Mouse (Mus musculus) heart, adult 2 months (tissue): ENCODE data around the gene Hs6st1. TPM values are rescaled to one million over a fixed set of nuclear protein-coding genes. Genes with fewer than 3 reads are reported as not detected.

Experiments
- DNase-seq, 2 experiments: peaks; one replicate each; pipeline ENCODE4 v3.0.0; 2021
- H3K27ac ChIP-seq: fragments of 200-600 bp; 2 replicates; pipeline ENCODE4 v1.8.1; 2022
- H3K27me3 ChIP-seq: fragments of 200-500 bp; 2 replicates; pipeline ENCODE4 v1.6.1; 2012; ENCODE audit warnings: mild to moderate bottlenecking, low read length, inconsistent platforms, mixed read lengths; ENCODE audit not compliant: control insufficient read depth, insufficient read depth
- H3K36me3 ChIP-seq: fragments of 200-500 bp; 2 replicates; pipeline ENCODE4 v1.6.1; 2012; ENCODE audit warnings: low read length, inconsistent platforms; ENCODE audit not compliant: control insufficient read depth, insufficient read depth
- H3K4me1 ChIP-seq: fragments of 200-500 bp; 2 replicates; pipeline ENCODE4 v1.6.1; 2011; ENCODE audit warnings: low read length; ENCODE audit not compliant: control insufficient read depth, insufficient read depth
- H3K4me3 ChIP-seq: fragments of 200-600 bp; 2 replicates; pipeline ENCODE4 v1.8.1; 2022
- H3K79me2 ChIP-seq: fragments of 200-500 bp; replicated peaks from 2 replicates; pipeline ENCODE4 v1.6.1; 2012; ENCODE audit warnings: mild to moderate bottlenecking, inconsistent platforms, low read length, moderate library complexity, mixed read lengths; ENCODE audit not compliant: control insufficient read depth, insufficient read depth
- H3K9ac ChIP-seq: fragments of 200-500 bp; 2 replicates; pipeline ENCODE4 v1.6.1; 2012; ENCODE audit warnings: low read depth, mild to moderate bottlenecking, control low read depth, inconsistent platforms, low read length, mixed read lengths
- CTCF ChIP-seq: fragments of 200-600 bp; IDR thresholded peaks from 2 replicates; pipeline ENCODE4 v1.8.1; 2022; ENCODE audit warnings: antibody characterized with exemption, mild to moderate bottlenecking, moderate library complexity
- EP300 ChIP-seq: fragments of 200-500 bp; IDR thresholded peaks from 2 replicates; pipeline ENCODE4 v1.6.1; 2011; ENCODE audit warnings: low read depth, low read length, control low read depth; ENCODE audit not compliant: insufficient read depth
- POLR2A ChIP-seq: fragments of 200-500 bp; IDR thresholded peaks from 2 replicates; pipeline ENCODE4 v1.6.1; 2011; ENCODE audit warnings: mild to moderate bottlenecking, low read depth, low read length, control low read depth; ENCODE audit not compliant: insufficient read depth
- WGBS: fragments of 180-500 bp; shearing (Covaris S2); methylation state at CpG from one replicate; pipeline ENCODE4 v1.1.7; 2018; 5-methylcytosine and 5-hydroxymethylcytosine counted together
- intact Hi-C: fragments of 180-260 bp; cut with DNase I; formaldehyde crosslinking; loops from one replicate; pipeline ENCODE4 v1.15.1; 2025
- polyA plus RNA-seq: library from polyadenylated mRNA; depleted of rRNA; stranded (reverse); fragments of >200 nt; gene quantifications from 2 replicates; pipeline ENCODE4 v1.2.3, GENCODE M21; 2012
- total RNA-seq, 2 experiments: library from RNA; stranded (reverse); gene quantifications; 2 replicates each; pipeline ENCODE4 v1.2.3; 2021

The Hs6st1 gene
- total and polyA plus RNA-seq, 3 experiments, result 22.8 to 25.3 (median 23.0) TPM

GRCm38 (mm10) chr1:36062826-36063640, 5.2 kb upstream of the Hs6st1 start:
- Histone ChIP-seq H3K79me2 (no peaks in the 10 kb centered on the region), H3K9ac (no peak overlapping the region), H3K4me3 (no peak overlapping the region), H3K36me3 (no peaks in the 10 kb centered on the region), H3K27ac (no peak overlapping the region), H3K27me3 (no peaks in the 10 kb centered on the region), H3K4me1 (peaks cover 5% of the 10 kb centered on the region)
- peak in 1 of 2 experiments; percentile 12 for DNase-seq
- 88% methylated on average over 9 of the region's 9 CpGs for WGBS
- no peak for TF ChIP-seq CTCF
- TF ChIP-seq POLR2A, result no peak
- intact Hi-C loops, result loop anchor here (2.0 to 10.0 kb wide), 4 partner anchors 128 to 338 kb away; partner anchors contain the start of gene Uggt1

GRCm38 (mm10) chr1:36063641-36063955, 4.6 kb upstream of the Hs6st1 start:
- H3K36me3 ChIP-seq, result no peaks in the 10 kb centered on the region
- TF ChIP-seq EP300, result no peak
- no peak for TF ChIP-seq CTCF
- no peak for TF ChIP-seq POLR2A
- no peak overlapping the region for H3K9ac ChIP-seq
- 60% methylated on average over 2 of the region's 2 CpGs for WGBS
- peaks cover 5% of the 10 kb centered on the region for H3K4me1 ChIP-seq
- H3K27ac ChIP-seq, result no peak overlapping the region
- H3K27me3 ChIP-seq, result no peaks in the 10 kb centered on the region
- no peak for DNase-seq
- intact Hi-C loops, result loop anchor here (2.0 to 10.0 kb wide), 4 partner anchors 129 to 339 kb away; partner anchors contain the start of gene Uggt1
- peaks cover under 1% of the 10 kb centered on the region; the same call in 1 of the 2 replicates for H3K79me2 ChIP-seq
- no peak overlapping the region for H3K4me3 ChIP-seq

GRCm38 (mm10) chr1:36064223-36064622, 4.0 kb upstream of the Hs6st1 start:
- DNase-seq, result no peak
- intact Hi-C loops, result loop anchor here (2.0 to 10.0 kb wide), 4 partner anchors 129 to 339 kb away; no protein-coding TSS in a partner anchor
- 50% methylated on average over 4 of the region's 4 CpGs for WGBS
- Histone ChIP-seq H3K36me3 (no peaks in the 10 kb centered on the region), H3K27me3 (no peaks in the 10 kb centered on the region), H3K79me2 (peaks cover 5% of the 10 kb centered on the region; the same call in 1 of the 2 replicates), H3K4me1 (peaks cover 5% of the 10 kb centered on the region), H3K4me3 (no peak overlapping the region), H3K27ac (no peak overlapping the region), H3K9ac (no peak overlapping the region)
- no peak for TF ChIP-seq CTCF
- no peak for TF ChIP-seq POLR2A
- no peak for TF ChIP-seq EP300

DNA sequence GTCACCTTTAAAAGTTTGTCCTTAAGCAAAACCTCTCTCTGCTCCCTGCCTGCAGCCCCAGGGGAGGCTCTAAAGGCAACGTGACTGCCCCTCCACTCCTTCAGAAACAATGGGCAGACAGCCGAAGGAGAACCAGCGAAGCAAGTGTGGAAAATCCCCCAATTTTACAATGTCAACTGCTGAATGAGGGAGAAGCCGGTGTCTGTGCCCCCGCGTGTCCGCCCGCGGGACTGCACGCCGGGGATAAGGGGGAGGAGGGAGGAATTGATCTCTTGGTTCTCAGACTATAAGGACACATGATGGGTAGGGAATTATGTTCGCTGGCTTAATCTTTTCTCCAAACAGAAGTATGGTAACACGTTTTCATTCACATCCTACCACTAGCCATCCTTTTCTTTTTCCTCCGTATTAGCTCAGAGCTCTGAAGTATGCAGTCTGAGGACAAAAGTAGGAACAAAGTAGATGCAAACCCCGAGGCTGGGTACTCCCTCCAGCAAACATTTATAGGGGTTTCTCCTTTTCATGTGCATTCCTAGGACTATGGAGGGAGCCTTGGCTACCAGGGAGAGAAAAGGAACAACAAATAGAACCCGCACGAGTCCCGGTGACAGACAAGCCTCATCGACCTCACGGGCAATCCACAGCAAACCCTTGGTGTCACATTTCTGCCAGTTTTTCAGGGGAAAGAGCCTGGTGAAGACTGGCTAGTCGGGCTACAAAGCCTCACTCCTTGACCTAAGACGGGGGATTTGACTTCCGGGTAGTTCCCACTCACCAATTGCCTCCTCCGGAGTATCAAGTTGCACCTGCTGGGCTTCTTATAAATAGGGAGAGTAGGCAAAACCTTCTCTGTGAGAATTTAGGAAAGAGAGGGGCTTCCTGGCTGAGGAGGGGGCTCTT, 3.1 kb upstream of the Hs6st1 start:
- H3K4me1 ChIP-seq, result peaks cover 11% of the 10 kb centered on the region
- WGBS, result 2% methylated on average over 24 of the region's 24 CpGs
- peak overlapping the region; percentile 61 for H3K9ac ChIP-seq
- H3K27me3 ChIP-seq, result no peaks in the 10 kb centered on the region
- no peaks in the 10 kb centered on the region for H3K36me3 ChIP-seq
- intact Hi-C loops, result loop anchor here (2.0 to 10.0 kb wide), 4 partner anchors 130 to 340 kb away; no protein-coding TSS in a partner anchor
- peak overlapping the region; percentile 67 for H3K27ac ChIP-seq
- peak; percentile 93 to 95 for DNase-seq
- H3K4me3 ChIP-seq, result peak overlapping the region; percentile 40
- peaks cover 5% of the 10 kb centered on the region; the same call in 1 of the 2 replicates for H3K79me2 ChIP-seq
- TF ChIP-seq CTCF (no peak; the same call in 1 of the 2 replicates), EP300 (peak; percentile 86)

GRCm38 (mm10) chr1:36065761-36066150, 2.4 kb upstream of the Hs6st1 start:
- peak overlapping the region; percentile 67; the same call in 1 of the 2 replicates for H3K27ac ChIP-seq
- intact Hi-C loops, result loop anchor here (2.0 to 10.0 kb wide), 3 partner anchors 131 to 341 kb away; no protein-coding TSS in a partner anchor
- peaks cover 5% of the 10 kb centered on the region; the same call in 1 of the 2 replicates for H3K79me2 ChIP-seq

More at GRCm38 (mm10) chr1:36065761-36066150, 2.4 kb upstream of the Hs6st1 start:
- Histone ChIP-seq H3K4me1 (peaks cover 17% of the 10 kb centered on the region), H3K4me3 (no peak overlapping the region; the same call in 1 of the 2 replicates), H3K36me3 (no peaks in the 10 kb centered on the region), H3K27me3 (no peaks in the 10 kb centered on the region), H3K9ac (no peak overlapping the region)
- 70% methylated on average over 9 of the region's 9 CpGs for WGBS
- no peak for DNase-seq
- no peak for TF ChIP-seq CTCF
- TF ChIP-seq POLR2A, result no peak
- no peak for TF ChIP-seq EP300
